ENCODE assay signal across 10 mouse cellular contexts in the genomic region with DNA sequence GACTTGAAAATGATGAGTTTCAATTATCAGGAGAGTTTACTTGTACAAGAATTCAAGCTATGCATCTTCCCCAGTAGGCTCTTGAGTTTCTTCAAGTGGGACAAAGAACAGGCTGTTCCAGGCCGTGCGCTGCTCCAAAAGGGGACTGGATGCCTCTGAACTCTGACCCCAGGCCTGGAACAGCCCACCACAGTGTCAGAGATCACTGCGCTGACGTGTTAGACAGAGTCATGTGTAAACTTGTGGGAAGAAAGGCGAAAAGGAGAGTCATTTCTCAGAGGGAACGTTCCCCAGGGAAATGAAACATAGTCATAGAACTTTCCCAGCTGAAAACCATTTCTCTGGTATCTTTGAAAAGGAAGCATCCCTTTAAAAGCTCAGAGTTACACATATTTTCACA.
DNase-seq lines count a peak whose midpoint lies in the region; ATAC-seq and TF ChIP-seq lines count a peak whose summit lies in the region.
"Had no signal": no experiment of that assay in that cellular context is flagged by ENCODE, and none has a peak within 500 bp of the region (broad histone marks: within the 10 kb centered on the region; RNA-seq: fewer than 3 reads in every experiment).

No protein-coding gene starts in this region.

- 24% methylated on average over 6 of the region's 6 CpGs for WGBS in hindbrain, embryonic 11.5 days
- 46% methylated on average over 6 of the region's 6 CpGs for WGBS in hindbrain, embryonic 13.5 days
- WGBS in lung, postnatal 0 days, result 41% methylated on average over 6 of the region's 6 CpGs

- peak; percentile 78; the same call in 1 of the 2 replicates for TF ChIP-seq EP300 in lung, postnatal 0 days (IDR thresholded peaks at IDR 0.05)

- no peak overlapping the region for H3K4me3 ChIP-seq in hindbrain, embryonic 11.5 days (ENCODE audit: low read depth, low read length)
- no peak overlapping the region for H3K4me3 ChIP-seq in hindbrain, embryonic 13.5 days
- no peak overlapping the region for H3K4me3 ChIP-seq in lung, postnatal 0 days (ENCODE audit: low read depth, low read length)
- H3K4me3 ChIP-seq: liver, embryonic 15.5 days had no signal

- peak; percentile 43 for DNase-seq in hindbrain, embryonic 11.5 days (ENCODE audit: low spot score)
- DNase-seq in adipocyte (ENCODE audit: low spot score), result peak; percentile 48
- DNase-seq in heart, postnatal 14 days, result peak; percentile 53 to 55
- peak; percentile 68 for DNase-seq in lung, postnatal 0 days (ENCODE audit: low spot score)
- DNase-seq in cerebellum, adult 11 months, result no peak
- DNase-seq: cerebellum, postnatal 25 days had no signal

- H3K36me3 ChIP-seq in hindbrain, embryonic 11.5 days (ENCODE audit: control insufficient read depth, insufficient read depth, low read length), result no peaks in the 10 kb centered on the region
- H3K36me3 ChIP-seq in hindbrain, embryonic 13.5 days, result no peaks in the 10 kb centered on the region
- no peaks in the 10 kb centered on the region for H3K36me3 ChIP-seq in lung, postnatal 0 days (ENCODE audit: insufficient read depth, low read length)
- H3K36me3 ChIP-seq: liver, embryonic 15.5 days had no signal

- H3K27ac ChIP-seq in hindbrain, embryonic 11.5 days (ENCODE audit: low read depth, low read length), result no peak overlapping the region
- no peak overlapping the region for H3K27ac ChIP-seq in hindbrain, embryonic 13.5 days
- H3K27ac ChIP-seq in lung, postnatal 0 days (ENCODE audit: low read length), result no peak overlapping the region
- H3K27ac ChIP-seq: liver, embryonic 15.5 days had no signal

- H3K4me2 ChIP-seq in hindbrain, embryonic 11.5 days (replicated peaks; ENCODE audit: low read depth, low read length), result no peak overlapping the region
- H3K4me2 ChIP-seq in hindbrain, embryonic 13.5 days, result no peak overlapping the region
- no peak overlapping the region for H3K4me2 ChIP-seq in lung, postnatal 0 days (replicated peaks; ENCODE audit: low read depth, low read length)
- H3K4me2 ChIP-seq: liver, embryonic 15.5 days had no signal

- ATAC-seq in hindbrain, embryonic 11.5 days (ENCODE audit: low FRiP score), result 0 out of 2 replicates have a peak, but pooled peaks have one; percentile 63
- ATAC-seq in hindbrain, embryonic 13.5 days (ENCODE audit: low FRiP score), result no peak
- peak; percentile 92 for ATAC-seq in lung, postnatal 0 days
- ATAC-seq in inflammation-experienced regulatory T-cells, adult 6 months, result no peak
- no peak for ATAC-seq in CD4-positive, CD25-positive, alpha-beta regulatory T cell, adult 4 months

- no peaks in the 10 kb centered on the region for H3K4me1 ChIP-seq in hindbrain, embryonic 11.5 days (replicated peaks; ENCODE audit: control insufficient read depth, insufficient read depth, low read length)
- no peaks in the 10 kb centered on the region for H3K4me1 ChIP-seq in hindbrain, embryonic 13.5 days (replicated peaks)
- H3K4me1 ChIP-seq in lung, postnatal 0 days (ENCODE audit: insufficient read depth, low read depth, low read length), result no peaks in the 10 kb centered on the region
- H3K4me1 ChIP-seq: liver, embryonic 15.5 days had no signal

- no peak for TF ChIP-seq CTCF in lung, postnatal 0 days (IDR thresholded peaks at IDR 0.05)

- no peaks in the 10 kb centered on the region for H3K27me3 ChIP-seq in hindbrain, embryonic 11.5 days (ENCODE audit: control insufficient read depth, insufficient read depth, low read length)
- no peaks in the 10 kb centered on the region for H3K27me3 ChIP-seq in hindbrain, embryonic 13.5 days
- H3K27me3 ChIP-seq in lung, postnatal 0 days (replicated peaks; ENCODE audit: insufficient read depth, low read length), result no peaks in the 10 kb centered on the region
- H3K27me3 ChIP-seq: liver, embryonic 15.5 days had no signal

- H3K9me3 ChIP-seq in hindbrain, embryonic 11.5 days (ENCODE audit: control insufficient read depth, low read length), result no peaks in the 10 kb centered on the region
- H3K9me3 ChIP-seq in hindbrain, embryonic 13.5 days, result no peaks in the 10 kb centered on the region
- H3K9me3 ChIP-seq in lung, postnatal 0 days (ENCODE audit: low read length), result no peaks in the 10 kb centered on the region
- H3K9me3 ChIP-seq: liver, embryonic 15.5 days had no signal

- no peak overlapping the region for H3K9ac ChIP-seq in hindbrain, embryonic 11.5 days (ENCODE audit: low read depth, low read length)
- H3K9ac ChIP-seq in hindbrain, embryonic 13.5 days, result no peak overlapping the region
- H3K9ac ChIP-seq in lung, postnatal 0 days (replicated peaks; ENCODE audit: low read depth), result no peak overlapping the region
- H3K9ac ChIP-seq: liver, embryonic 15.5 days had no signal

- intact Hi-C loops in heart, postnatal 14 days (cut with DNase I), result no loop called here

Comparison
In these comparisons a context has a peak if more than half of its experiments do, and no peak if none do; other contexts are left out.
1. ATAC-seq: peak in hindbrain, embryonic 11.5 days (single experiment) and lung, postnatal 0 days (single experiment); none in hindbrain, embryonic 13.5 days (single experiment), inflammation-experienced regulatory T-cells, adult 6 months (single experiment) and CD4-positive, CD25-positive, alpha-beta regulatory T cell, adult 4 months (single experiment).